Mouse (Mus musculus): ENCODE results near the gene Gpld1. TPM values are rescaled to one million over a fixed set of nuclear protein-coding genes. Genes with fewer than 3 reads are reported as not detected.

Gpld1 gene
- polyA plus RNA-seq, 2 experiments: 3.1 to 5.9 TPM

DNA sequence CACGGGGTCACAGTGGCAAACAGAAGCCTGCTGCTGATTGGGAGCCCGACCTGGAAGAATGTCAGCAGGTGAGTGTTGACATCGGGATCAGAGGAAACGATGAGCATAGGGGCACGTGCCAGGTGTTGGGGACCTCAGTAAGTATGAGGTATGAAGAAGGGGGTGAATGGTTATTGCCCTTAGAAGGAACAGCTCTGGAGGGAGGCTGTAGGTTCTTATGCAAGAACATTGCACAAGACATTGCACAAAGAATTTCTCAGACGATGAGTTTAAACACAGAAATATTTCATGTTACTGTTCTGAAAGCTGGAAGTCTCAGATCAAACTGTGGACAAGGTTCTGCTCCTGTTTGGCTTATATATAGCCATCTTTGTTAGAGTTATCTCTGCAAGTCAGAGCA lies 38.1 kb downstream of the Gpld1 start:
- no peak for ATAC-seq (ENCODE audit: insufficient read depth)
- H3K36me3 ChIP-seq (replicated peaks; ENCODE audit: control insufficient read depth, insufficient read depth, low read depth): no peaks in the 10 kb centered on the region
- H3K4me2 ChIP-seq (ENCODE audit: low read depth): no peak overlapping the region
- WGBS (ENCODE audit: insufficient replicate concordance): 55% methylated on average over 6 of the region's 6 CpGs
- H3K27me3 ChIP-seq (ENCODE audit: control insufficient read depth, insufficient read depth, low read length): no peaks in the 10 kb centered on the region
- peaks cover 0 to 6% of the 10 kb centered on the region in 2 experiments; a peak in 2 of 4 replicates for H3K4me1 ChIP-seq (replicated peaks; ENCODE audit: control insufficient read depth in 2 of 2, insufficient read depth in 2 of 2, low read length in 1 of 2)
- no peak for DNase-seq (ENCODE audit: low read depth in 3 of 3, low spot score in 3 of 3)
- no peak overlapping the region for H3K9ac ChIP-seq (replicated peaks)
- H3K27ac ChIP-seq: no peak overlapping the region
- H3K9me3 ChIP-seq (ENCODE audit: control insufficient read depth, low read length): no peaks in the 10 kb centered on the region
- H3K4me3 ChIP-seq (ENCODE audit: insufficient read depth in 1 of 2, low read depth in 2 of 2, low read length in 2 of 2): no peak overlapping the region
- TF ChIP-seq CTCF (IDR thresholded peaks at IDR 0.05; ENCODE audit: low read depth) (no peak), EP300 (IDR thresholded peaks at IDR 0.05; ENCODE audit: low read depth) (no peak)

DNA sequence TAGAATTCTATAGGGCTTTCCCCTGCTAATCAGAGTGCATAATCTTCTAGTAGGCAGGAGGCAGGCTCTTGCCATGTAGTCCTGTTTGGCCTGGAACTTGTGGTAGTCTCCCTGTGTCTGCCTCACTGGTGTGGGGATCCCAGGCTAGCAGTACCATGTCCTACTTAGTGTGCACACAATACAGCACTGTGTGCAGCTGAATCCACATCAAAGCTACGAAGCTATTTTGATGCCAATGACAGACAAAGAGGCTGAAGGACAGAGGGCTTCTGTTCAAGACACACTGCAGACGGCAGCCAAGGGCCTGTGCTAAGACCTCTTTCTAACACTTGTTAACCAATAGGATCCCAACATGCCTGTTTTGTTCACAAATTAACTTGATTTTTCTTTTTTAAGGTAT lies 42.5 kb downstream of the Gpld1 start:
- H3K9ac ChIP-seq (replicated peaks): no peak overlapping the region
- no peaks in the 10 kb centered on the region for H3K36me3 ChIP-seq (replicated peaks; ENCODE audit: control insufficient read depth, insufficient read depth, low read depth)
- WGBS (ENCODE audit: insufficient replicate concordance): 66% methylated on average over 2 of the region's 2 CpGs
- H3K4me3 ChIP-seq (ENCODE audit: insufficient read depth in 1 of 2, low read depth in 2 of 2, low read length in 2 of 2): no peak overlapping the region
- H3K9me3 ChIP-seq (ENCODE audit: control insufficient read depth, low read length): no peaks in the 10 kb centered on the region
- no peak overlapping the region for H3K27ac ChIP-seq
- ATAC-seq (ENCODE audit: insufficient read depth) (no peak), DNase-seq (ENCODE audit: low read depth in 3 of 3, low spot score in 3 of 3) (no peak)
- TF ChIP-seq CTCF (IDR thresholded peaks at IDR 0.05; ENCODE audit: low read depth): no peak
- TF ChIP-seq EP300 (IDR thresholded peaks at IDR 0.05; ENCODE audit: low read depth): no peak
- no peak overlapping the region for H3K4me2 ChIP-seq (ENCODE audit: low read depth)
- H3K4me1 ChIP-seq (replicated peaks; ENCODE audit: control insufficient read depth in 2 of 2, insufficient read depth in 2 of 2, low read length in 1 of 2): no peaks in the 10 kb centered on the region
- H3K27me3 ChIP-seq (ENCODE audit: control insufficient read depth, insufficient read depth, low read length): no peaks in the 10 kb centered on the region

DNA sequence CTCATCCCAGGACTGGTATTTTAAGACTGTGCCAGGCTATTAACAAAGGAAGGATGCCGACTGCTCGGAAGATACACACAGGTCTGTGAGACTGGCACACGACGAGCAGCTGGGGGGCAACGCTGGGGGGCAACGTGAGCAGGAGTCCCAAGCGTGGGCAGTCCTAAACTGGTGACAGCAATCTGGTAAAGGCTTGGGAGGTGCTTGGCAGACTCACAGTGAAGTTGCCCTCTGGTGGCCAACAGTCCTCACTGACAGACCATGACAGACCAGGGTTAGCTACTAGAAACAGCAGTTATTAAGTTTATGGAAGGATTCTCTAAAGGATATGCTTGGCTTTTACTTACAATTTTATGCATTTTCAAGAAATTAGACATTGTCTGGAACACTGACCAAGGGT lies 45.4 kb downstream of the Gpld1 start:
- peak; percentile 42; the same call in 1 of the 2 replicates for ATAC-seq (ENCODE audit: insufficient read depth)
- TF ChIP-seq EP300 (IDR thresholded peaks at IDR 0.05; ENCODE audit: low read depth) (no peak), CTCF (IDR thresholded peaks at IDR 0.05; ENCODE audit: low read depth) (peak; percentile 71)
- Histone ChIP-seq H3K4me3 (ENCODE audit: insufficient read depth in 1 of 2, low read depth in 2 of 2, low read length in 2 of 2) (no peak overlapping the region), H3K4me1 (replicated peaks; ENCODE audit: control insufficient read depth in 2 of 2, insufficient read depth in 2 of 2, low read length in 1 of 2) (no peaks in the 10 kb centered on the region), H3K27me3 (ENCODE audit: control insufficient read depth, insufficient read depth, low read length) (no peaks in the 10 kb centered on the region), H3K9ac (replicated peaks) (no peak overlapping the region), H3K9me3 (ENCODE audit: control insufficient read depth, low read length) (no peaks in the 10 kb centered on the region), H3K27ac (no peak overlapping the region), H3K36me3 (replicated peaks; ENCODE audit: control insufficient read depth, insufficient read depth, low read depth) (peaks cover 4% of the 10 kb centered on the region; the same call in 1 of the 2 replicates), H3K4me2 (ENCODE audit: low read depth) (no peak overlapping the region)
- 58% methylated on average over 7 of the region's 7 CpGs for WGBS (ENCODE audit: insufficient replicate concordance)
- peak in 1 of 3 experiments; percentile 26 for DNase-seq (ENCODE audit: low read depth in 3 of 3, low spot score in 3 of 3)

DNA sequence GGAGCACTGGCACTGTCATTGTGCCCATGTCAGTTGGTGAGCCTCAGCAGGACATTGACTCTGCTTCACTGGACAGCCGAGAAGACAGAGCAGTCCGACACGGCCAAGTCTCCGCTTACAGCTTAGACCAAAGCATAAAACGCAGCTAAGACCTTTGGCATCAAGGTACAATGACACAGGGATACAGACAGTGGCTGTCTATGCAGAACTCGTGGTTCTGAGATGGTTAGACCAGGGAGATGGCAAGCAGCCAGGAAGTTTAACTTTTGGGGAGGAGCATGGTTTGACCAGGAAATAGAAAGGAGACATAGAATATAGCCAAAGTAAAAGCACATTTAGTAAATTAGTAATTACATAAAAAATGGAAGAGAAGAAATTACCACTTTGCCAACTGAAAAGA lies 46.1 kb downstream of the Gpld1 start:
- Histone ChIP-seq H3K27me3 (ENCODE audit: control insufficient read depth, insufficient read depth, low read length) (no peaks in the 10 kb centered on the region), H3K27ac (no peak overlapping the region), H3K4me2 (ENCODE audit: low read depth) (no peak overlapping the region), H3K9ac (replicated peaks) (no peak overlapping the region), H3K4me1 (replicated peaks; ENCODE audit: control insufficient read depth in 2 of 2, insufficient read depth in 2 of 2, low read length in 1 of 2) (no peaks in the 10 kb centered on the region), H3K9me3 (ENCODE audit: control insufficient read depth, low read length) (no peaks in the 10 kb centered on the region), H3K36me3 (replicated peaks; ENCODE audit: control insufficient read depth, insufficient read depth, low read depth) (peaks cover 6% of the 10 kb centered on the region), H3K4me3 (ENCODE audit: insufficient read depth in 1 of 2, low read depth in 2 of 2, low read length in 2 of 2) (no peak overlapping the region)
- DNase-seq (ENCODE audit: low read depth in 3 of 3, low spot score in 3 of 3): no peak
- WGBS (ENCODE audit: insufficient replicate concordance): 78% methylated on average over 6 of the region's 6 CpGs
- no peak for TF ChIP-seq EP300 (IDR thresholded peaks at IDR 0.05; ENCODE audit: low read depth)
- no peak for TF ChIP-seq CTCF (IDR thresholded peaks at IDR 0.05; ENCODE audit: low read depth)
- no peak for ATAC-seq (ENCODE audit: insufficient read depth)

DNA sequence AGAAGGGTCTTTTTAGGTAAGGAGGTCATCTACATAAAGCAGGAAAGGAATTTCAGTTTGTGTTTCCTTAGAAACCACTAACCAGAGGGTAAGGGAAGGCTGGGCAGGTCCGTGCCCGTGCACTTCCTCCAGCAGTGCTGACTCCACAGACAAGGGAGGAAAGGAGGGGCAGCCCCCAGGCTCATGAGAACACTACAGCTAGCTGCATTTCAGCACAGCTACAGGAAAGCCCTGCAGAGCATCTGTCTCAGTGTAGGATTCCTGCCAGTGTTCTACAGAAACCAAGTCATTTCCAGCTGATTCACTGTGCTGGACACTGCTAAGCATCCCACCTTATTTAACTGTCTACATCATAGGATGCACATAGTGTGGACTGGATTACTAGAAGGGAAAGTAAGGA lies 50.2 kb downstream of the Gpld1 start:
- WGBS (ENCODE audit: insufficient replicate concordance): 27% methylated on average over 2 of the region's 2 CpGs
- Histone ChIP-seq H3K4me2 (ENCODE audit: low read depth) (no peak overlapping the region), H3K27ac (no peak overlapping the region), H3K9me3 (ENCODE audit: control insufficient read depth, low read length) (no peaks in the 10 kb centered on the region), H3K4me3 (ENCODE audit: insufficient read depth in 1 of 2, low read depth in 2 of 2, low read length in 2 of 2) (no peak overlapping the region), H3K9ac (replicated peaks) (no peak overlapping the region), H3K27me3 (ENCODE audit: control insufficient read depth, insufficient read depth, low read length) (no peaks in the 10 kb centered on the region), H3K36me3 (replicated peaks; ENCODE audit: control insufficient read depth, insufficient read depth, low read depth) (peaks cover 34% of the 10 kb centered on the region), H3K4me1 (replicated peaks; ENCODE audit: control insufficient read depth in 2 of 2, insufficient read depth in 2 of 2, low read length in 1 of 2) (no peaks in the 10 kb centered on the region)
- no peak for DNase-seq (ENCODE audit: low read depth in 3 of 3, low spot score in 3 of 3)
- peak; percentile 18; the same call in 1 of the 2 replicates for ATAC-seq (ENCODE audit: insufficient read depth)
- TF ChIP-seq CTCF (IDR thresholded peaks at IDR 0.05; ENCODE audit: low read depth) (no peak), EP300 (IDR thresholded peaks at IDR 0.05; ENCODE audit: low read depth) (no peak)

Measured in liver, embryonic 14.5 days (tissue).